Mouse (Mus musculus) right cerebral cortex, adult 18-20 months (tissue): ENCODE measurements around the gene Parm1.

Source experiments
- DNase-seq: peaks from one replicate; pipeline ENCODE4 v3.0.0; 2022; ENCODE audit warnings: mixed read lengths

Gene Parm1

GRCm38 (mm10) chr5:91654331-91655048 lies 137.1 kb downstream of the Parm1 start:
- no peak for DNase-seq

GRCm38 (mm10) chr5:91655263-91655662 lies 137.8 kb downstream of the Parm1 start:
- no peak for DNase-seq

- DNase-seq: no peak
Measured at GRCm38 (mm10) chr5:91662715-91663114, 145.3 kb downstream of the Parm1 start.

- no peak for DNase-seq
Measured at GRCm38 (mm10) chr5:91667127-91667526, 149.7 kb downstream of the Parm1 start.

GRCm38 (mm10) chr5:91669235-91669634 lies 151.8 kb downstream of the Parm1 start:
- DNase-seq: no peak
